Mouse (Mus musculus) ovary, adult 18-20 months (tissue): ENCODE data around the gene Fhad1.

Source experiments
- DNase-seq: peaks from one replicate; pipeline ENCODE4 v3.0.0; 2022; ENCODE audit warnings: low spot score, mixed read lengths

The Fhad1 gene

GRCm38 (mm10) chr4:141976163-141976562, 38.7 kb downstream of the Fhad1 start:
- no peak for DNase-seq

DNA sequence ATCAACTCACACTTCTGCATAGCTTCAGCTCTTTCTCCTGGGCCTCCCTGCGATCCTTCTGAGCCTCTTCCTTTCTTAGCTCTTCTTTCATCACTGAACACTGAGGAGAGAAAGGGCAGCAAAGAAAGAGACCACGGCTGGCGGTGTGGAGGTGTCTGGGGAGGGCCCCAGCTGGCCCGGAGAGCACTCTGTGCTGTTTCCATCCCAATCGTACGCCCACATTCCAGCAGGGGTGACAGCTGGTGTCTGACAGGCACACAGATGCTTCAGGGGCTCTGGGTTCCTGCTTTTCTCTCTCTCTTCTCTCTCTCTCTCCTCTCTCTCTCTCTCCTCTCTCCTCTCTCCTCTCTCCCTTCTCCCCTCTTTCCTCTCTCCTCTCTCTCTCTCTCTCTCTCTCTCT, 50.3 kb downstream of the Fhad1 start:
- DNase-seq: no peak

DNA sequence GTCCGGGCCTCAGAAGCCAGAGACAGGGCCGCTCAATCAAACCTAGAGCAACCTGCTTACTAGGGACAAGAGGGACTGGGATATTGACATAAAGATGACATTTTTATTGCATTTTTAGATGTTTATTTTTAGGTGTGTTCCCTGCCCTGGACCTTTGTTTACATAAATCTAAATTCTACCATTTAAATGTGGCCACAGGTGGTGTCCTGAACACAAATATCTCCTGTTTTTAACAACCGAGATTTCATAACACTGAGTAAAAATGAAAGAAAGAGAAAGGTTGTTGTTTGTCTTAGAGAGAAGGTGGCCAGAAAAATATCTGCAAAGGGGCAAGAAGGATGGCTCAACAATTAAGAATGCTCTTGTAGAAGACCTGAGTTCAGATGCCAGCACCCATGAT, 51.0 kb downstream of the Fhad1 start:
- DNase-seq: no peak

DNA sequence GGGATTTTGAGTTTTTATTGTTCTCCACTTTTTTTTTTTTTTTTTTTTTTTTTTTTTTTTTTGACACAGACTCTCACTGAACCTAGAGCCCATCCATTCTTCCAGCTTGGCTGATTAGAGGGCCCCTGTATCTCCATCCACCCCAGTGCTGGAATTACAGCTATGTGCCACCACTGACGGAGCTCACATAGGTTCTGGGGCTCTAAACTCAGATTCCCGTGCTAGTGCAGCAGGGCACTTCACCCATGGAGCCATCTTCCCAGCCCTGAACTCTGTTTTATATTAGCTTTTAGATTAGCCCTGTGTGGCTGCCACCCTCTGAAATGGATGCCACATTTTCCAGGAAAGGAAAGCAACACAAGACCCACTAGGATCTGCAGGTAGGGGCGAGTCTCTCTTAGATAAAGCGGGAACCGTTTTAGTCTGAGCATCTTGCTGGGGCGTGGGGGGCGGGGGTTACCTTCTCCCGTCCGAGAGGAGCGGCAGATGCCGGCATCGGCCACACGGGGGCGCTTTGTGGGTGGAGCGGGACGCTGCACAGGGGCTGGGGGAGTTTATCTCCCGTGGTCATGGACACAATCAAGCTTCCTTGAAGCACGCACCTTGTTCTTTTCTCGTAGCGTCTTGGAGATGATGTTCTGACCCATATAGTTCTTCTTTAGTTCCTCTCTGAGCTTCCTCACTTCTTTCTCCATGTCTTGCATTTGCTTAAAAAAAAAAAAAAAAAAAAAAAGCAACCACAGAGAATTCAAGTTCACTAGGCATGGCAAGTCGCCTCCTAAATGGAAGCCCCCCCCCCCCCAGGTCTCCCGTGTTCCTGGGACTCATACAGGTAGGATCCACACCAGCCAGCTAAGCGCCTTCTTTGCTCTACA, 51.8 kb downstream of the Fhad1 start:
- DNase-seq: no peak

- no peak for DNase-seq
These were observed 54.8 kb downstream of the Fhad1 start for GRCm38 (mm10) chr4:141960037-141960436.

DNA sequence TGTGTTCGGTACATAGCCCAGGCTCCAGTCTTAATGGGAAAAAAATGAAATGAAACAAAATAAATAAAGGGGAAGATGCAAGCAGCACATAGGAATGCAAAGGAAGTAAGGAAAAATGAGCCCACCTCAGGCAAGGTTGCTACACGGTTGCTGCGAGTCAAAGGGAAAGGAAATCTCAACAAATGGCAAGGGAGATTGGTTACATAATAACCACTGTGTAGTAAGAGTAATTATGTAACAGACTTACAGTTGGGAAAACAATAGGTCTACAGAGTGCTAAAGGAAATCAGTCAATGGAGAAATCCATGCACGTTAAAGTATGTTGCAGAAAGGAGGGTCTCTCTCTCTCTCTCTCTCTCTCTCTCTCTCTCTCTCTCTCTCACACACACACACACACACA, 55.3 kb downstream of the Fhad1 start:
- no peak for DNase-seq

DNA sequence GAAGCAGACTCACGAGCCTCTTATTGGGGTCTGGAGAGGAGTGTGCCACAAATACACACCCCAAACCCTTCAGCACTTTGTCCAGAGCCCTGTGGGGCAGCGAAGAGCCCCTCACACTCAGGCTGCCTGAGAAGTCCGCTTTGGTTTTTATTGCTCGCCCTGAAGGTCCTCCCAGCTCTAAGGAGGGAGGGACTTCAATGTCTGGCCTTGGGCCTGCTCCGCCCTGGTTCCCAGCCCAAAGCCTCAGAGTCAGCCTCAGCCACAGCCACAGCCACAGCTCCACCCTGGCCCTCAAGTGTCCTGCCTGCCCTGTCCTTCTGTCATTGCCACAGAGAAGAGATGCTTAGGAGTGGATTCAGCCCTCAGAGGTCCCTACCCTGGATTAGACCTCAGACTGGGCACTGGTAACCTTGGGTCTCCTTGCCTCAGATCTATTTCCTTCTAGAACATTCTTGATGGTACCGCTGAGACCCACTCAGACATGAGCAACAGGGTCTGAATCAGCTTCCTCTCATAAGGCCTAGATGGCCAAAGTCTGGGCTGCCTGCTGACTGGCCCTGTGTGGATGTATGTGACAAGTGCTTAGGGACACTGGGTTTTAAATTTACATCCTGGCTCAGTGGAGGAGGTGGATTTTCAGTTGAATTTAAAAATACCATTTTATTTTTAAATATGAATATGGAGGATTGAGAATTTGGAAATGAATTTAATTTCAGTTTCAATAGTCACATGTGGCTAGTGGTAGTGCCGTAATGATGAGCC, 56.1 kb downstream of the Fhad1 start:
- DNase-seq: peak; percentile 25

DNA sequence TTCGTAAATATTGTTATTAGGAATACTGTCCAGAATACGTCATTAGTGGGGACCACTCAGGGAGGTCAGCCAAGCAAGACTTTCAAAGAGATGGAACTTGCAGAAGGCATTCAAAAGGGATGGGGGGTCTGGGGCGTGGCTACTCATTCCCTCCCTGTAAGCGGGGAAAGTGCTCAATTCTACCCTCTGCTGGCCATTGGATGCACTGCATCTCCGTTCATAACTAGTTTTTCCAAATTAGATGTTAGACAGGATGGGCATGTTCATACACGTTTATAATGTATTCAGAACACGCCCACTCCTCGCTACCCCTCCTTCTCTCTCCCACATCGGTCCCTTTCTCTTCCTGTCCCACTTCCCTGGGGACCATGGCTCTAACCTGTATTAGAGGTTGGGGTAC, 56.7 kb downstream of the Fhad1 start:
- peak; percentile 24 for DNase-seq

DNA sequence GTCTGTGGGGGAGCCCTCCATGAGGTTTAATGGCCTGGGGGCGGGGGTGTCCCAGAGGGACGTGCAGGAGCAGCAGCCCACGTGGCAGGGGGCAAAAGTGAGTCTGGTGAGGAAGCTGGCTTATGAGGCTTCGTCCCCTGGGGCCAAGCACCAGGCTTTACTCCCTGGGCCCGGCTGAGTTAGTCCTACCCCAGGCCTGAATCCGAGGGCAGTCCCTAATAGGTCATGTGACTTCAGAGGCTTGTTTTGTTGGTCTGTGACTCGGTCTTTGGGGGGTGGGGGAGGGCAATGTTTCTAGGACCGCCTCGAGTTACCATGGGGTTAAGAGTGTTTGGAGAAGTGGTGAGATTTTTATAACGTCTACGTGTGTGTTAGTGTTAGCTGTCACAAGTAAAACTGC, 57.1 kb downstream of the Fhad1 start:
- DNase-seq: no peak

GRCm38 (mm10) chr4:141956931-141957330, 58.0 kb downstream of the Fhad1 start:
- DNase-seq: no peak

DNA sequence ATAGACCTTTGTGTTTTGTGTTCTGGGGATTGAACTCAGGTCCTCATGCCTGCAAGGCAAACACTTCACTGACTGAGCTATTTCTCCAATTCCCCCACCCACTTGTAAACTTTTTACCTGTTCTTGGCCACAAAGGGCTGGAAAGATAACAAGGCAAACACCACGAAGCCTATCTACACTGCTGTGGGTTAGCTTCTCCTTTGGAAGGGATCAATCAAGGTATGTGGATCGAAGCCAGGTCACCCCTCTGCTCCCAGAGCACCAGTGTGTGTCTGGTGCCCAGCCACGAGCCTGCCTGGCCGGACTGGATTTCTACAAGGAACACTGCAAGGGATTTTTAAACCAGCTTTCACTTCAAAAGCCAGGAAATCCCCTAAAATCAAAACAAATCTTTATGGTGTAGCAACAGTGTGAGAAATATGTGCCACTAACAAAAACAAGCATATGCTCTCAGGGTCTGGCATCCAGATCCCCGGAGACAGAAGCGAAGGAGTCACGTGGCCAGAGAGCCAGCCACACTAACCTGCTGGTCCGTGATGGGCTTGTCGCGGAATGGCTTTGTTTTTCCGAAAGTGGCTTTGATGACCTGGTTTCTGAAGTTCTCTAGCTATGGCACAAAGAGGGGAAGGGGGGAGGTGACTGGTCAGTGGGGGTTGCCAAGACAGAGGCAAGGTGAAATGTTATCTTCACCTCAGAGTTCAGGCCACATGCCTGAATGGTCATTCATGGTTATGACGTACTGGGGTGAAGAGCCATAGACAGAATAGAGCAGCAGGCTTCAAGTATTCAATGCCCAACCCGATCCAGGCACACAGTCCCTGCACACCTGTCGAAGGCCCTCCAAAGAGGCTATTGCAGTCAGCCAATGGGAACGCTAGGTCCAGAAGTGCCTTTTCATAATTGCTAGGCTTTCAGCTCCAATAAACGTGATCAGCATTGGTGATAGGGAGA, 59.8 kb downstream of the Fhad1 start:
- DNase-seq: no peak

- DNase-seq: no peak
These were observed 61.0 kb downstream of the Fhad1 start for GRCm38 (mm10) chr4:141953859-141954258.

GRCm38 (mm10) chr4:141953291-141953690, 61.6 kb downstream of the Fhad1 start:
- no peak for DNase-seq

DNA sequence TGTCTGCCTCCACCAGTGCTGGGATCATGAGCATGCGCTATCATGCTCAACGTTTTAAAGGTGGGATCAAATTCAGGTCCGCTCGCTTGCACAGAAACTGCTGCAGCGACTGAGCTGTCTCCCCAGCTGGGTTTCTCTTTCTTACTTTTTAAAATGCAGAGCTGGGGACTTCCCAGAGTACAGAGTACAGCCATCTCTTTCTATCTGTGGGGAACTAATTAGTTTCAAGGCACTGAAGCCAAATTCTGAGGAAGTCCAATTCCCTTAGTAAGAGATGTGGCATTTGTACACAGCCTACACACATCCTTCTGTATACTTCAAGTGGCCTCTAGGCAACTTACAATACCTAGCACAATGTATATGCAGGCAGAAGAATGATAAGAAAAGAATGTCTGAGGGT, 62.1 kb downstream of the Fhad1 start:
- DNase-seq: no peak

GRCm38 (mm10) chr4:141952114-141952513, 62.8 kb downstream of the Fhad1 start:
- no peak for DNase-seq

DNA sequence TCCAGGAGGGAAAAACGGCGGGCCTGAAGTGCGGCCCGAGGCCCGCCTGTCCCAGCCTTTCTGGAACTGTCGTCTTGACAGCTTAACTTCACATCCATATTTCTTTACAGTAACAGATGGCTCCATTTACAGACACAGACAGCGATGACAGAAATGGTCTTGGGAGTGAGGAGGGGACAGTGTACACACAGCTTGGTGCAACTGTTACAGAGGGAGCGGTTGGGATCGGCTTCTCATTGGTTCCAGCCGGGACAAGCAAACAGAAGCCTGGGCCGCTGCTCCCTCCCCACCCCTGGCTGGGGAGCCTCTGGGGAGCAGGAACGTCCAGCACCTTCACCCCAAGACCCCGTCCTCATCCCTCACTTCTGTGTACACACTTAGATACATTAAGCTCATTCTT, 65.4 kb downstream of the Fhad1 start:
- DNase-seq: no peak

DNA sequence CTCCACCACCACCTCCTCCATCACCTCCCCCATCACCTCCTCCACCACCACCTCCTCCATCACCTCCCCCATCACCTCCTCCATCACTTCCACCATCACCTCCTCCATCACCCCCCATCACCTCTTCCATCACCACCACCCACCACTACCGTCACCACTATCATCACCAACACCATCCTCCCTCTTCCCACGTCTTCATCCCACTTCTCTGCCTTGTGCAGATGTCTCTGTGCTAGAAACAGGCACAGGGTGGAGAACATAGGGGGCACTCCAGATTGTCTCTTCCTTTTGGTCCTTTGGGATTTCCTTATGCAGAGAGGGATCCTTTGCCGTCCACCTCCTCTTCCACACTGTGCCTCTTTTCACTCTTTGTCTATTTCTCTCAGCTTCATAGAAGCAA, 66.1 kb downstream of the Fhad1 start:
- no peak for DNase-seq

- DNase-seq: no peak
These were observed 72.5 kb downstream of the Fhad1 start for GRCm38 (mm10) chr4:141942403-141942802.

DNA sequence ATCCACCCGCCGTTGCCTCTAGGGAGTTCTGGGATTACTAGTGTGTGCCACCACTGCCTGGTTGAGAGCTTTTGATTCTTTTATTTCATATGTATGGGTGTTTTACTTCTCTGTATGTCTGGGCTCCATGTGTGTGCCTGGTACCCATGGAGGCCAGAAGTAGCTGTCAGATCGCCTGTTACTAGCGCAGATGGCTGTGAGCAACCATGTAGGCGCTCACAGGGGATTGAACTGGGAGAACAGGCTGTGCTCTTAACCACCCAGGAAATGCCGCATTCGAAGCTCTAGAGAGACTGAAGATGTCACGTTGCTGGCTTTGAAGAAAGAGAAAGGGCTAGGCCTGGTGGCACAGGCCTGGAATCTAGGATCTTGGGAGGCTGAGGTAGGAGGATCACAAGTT, 73.6 kb downstream of the Fhad1 start:
- no peak for DNase-seq

- DNase-seq: no peak
These were observed 76.3 kb downstream of the Fhad1 start for GRCm38 (mm10) chr4:141938535-141938934.

GRCm38 (mm10) chr4:141932785-141933574, 81.9 kb downstream of the Fhad1 start:
- no peak for DNase-seq
